Mouse (Mus musculus) megakaryocyte, embryonic 14.5 days (primary cell): Measurements from ENCODE around the gene Sema3d. TPM values are rescaled to one million over a fixed set of nuclear protein-coding genes. Genes with fewer than 3 reads are reported as not detected.

Experiments used
- H3K27me3 ChIP-seq: replicated peaks from 2 replicates; pipeline ENCODE3; 2012; ENCODE audit warnings: inconsistent platforms
- H3K36me3 ChIP-seq: replicated peaks from 2 replicates; pipeline ENCODE3; 2012; ENCODE audit warnings: low read length, inconsistent platforms, mixed read lengths
- H3K4me1 ChIP-seq: 2 replicates; pipeline ENCODE4 v1.6.1; 2012; ENCODE audit warnings: inconsistent platforms
- H3K4me3 ChIP-seq: replicated peaks from 2 replicates; pipeline ENCODE3; 2012; ENCODE audit warnings: moderate library complexity, mild to moderate bottlenecking, inconsistent platforms
- H3K9me3 ChIP-seq: 2 replicates; pipeline ENCODE4 v1.6.1; 2012; ENCODE audit warnings: inconsistent platforms
- FLI1 ChIP-seq: IDR thresholded peaks from 2 replicates; pipeline ENCODE4 v1.6.1; 2012; ENCODE audit warnings: low read length, inconsistent platforms, mixed read lengths
- GATA1 ChIP-seq: IDR thresholded peaks from 3 replicates; pipeline ENCODE4 v1.6.1; 2012; ENCODE audit warnings: mixed read lengths, low read length, inconsistent platforms, borderline replicate concordance
- polyA plus RNA-seq: library from polyadenylated mRNA; stranded (reverse); fragments of >175 nt; gene quantifications from 2 replicates; pipeline ENCODE4 v1.2.3, GENCODE M21; 2012; ENCODE audit warnings: low replicate concordance; ENCODE audit not compliant: insufficient read depth

Sema3d gene
- not detected in 2 replicates for polyA plus RNA-seq

DNA sequence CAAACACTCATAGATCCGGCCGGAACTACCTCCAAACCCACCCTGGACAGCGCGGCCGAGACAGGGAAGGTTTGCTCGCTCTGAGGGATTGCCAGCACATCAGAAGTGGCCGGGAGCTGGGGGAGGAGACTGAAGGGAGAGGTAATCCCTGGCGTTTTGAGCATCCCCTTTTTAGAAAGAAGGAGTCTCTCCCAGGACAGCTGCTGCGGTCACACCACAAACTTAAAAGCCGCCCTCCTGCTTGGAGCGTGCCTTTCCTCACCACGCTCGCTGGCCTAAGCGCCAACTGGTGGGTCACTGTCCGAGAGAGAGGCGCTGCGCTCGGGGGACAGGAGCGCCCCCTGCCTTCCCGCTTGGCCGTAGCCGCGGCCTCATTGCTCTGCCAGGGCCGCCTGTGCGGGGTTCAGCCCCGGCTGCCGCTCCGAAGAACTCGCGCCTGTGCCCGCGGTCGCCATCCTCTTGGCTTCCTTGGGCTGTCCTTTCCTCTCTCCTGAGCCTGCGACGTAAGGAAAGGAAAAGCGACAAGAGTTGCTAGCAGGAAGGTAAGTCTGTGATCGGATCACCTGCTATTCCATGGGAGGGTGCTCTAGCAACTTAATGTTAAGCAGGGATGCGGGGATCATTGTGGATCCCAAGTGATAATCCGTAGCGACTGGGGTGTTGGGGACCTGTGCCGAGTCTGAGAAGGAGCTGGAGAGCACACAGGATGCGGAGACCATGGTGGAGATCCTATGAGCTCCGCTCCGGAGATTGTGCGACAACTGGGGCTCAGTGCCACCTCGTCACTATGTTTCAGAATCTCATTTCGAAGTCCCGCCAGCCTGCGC is at the start of gene Sema3d:
Sema3d (plus strand) TSS at position 253 of the 827 bp plus-strand sequence.
- Histone ChIP-seq H3K36me3 (no peaks in the 10 kb centered on the region), H3K9me3 (peaks cover 3% of the 10 kb centered on the region; the same call in 1 of the 2 replicates), H3K4me1 (peaks cover 16% of the 10 kb centered on the region), H3K4me3 (peak within 1 kb of the TSS; percentile 88), H3K27me3 (peaks cover 27% of the 10 kb centered on the region)
- TF ChIP-seq FLI1 (no peak), GATA1 (no peak)

DNA sequence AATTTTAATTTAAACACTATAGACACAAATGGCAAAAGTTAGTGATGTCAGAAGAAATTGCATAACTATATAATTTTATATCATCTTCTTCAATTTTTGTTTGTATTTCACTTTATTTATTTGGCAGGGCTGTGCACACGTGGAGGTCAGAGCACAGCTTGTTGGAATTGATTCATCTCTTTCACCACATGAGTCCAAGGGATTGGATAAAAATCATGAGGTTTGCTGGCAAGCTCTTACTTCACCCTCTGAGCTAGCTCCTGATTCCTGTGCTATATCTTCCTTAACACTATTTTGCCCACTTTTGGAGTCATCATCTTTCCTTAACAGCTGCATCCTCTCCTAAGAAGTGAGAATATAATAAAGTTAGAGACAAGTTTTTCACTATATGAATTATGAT is 5.9 kb upstream of the Sema3d start:
- no peaks in the 10 kb centered on the region for H3K4me1 ChIP-seq
- no peaks in the 10 kb centered on the region for H3K9me3 ChIP-seq
- no peak overlapping the region for H3K4me3 ChIP-seq
- no peaks in the 10 kb centered on the region for H3K36me3 ChIP-seq
- H3K27me3 ChIP-seq: no peaks in the 10 kb centered on the region
- TF ChIP-seq GATA1 (no peak), FLI1 (no peak)

- H3K4me3 ChIP-seq: no peak overlapping the region
- H3K9me3 ChIP-seq: no peaks in the 10 kb centered on the region
- peaks cover 10% of the 10 kb centered on the region for H3K4me1 ChIP-seq
- TF ChIP-seq GATA1 (no peak), FLI1 (no peak)
- H3K36me3 ChIP-seq: no peaks in the 10 kb centered on the region
- peaks cover 13% of the 10 kb centered on the region for H3K27me3 ChIP-seq
These were observed 4.3 kb upstream of the Sema3d start for GRCm38 (mm10) chr5:12378900-12379299.

GRCm38 (mm10) chr5:12382010-12382409 is 1.2 kb upstream of the Sema3d start:
- Histone ChIP-seq H3K27me3 (peaks cover 27% of the 10 kb centered on the region), H3K36me3 (no peaks in the 10 kb centered on the region), H3K4me3 (no peak overlapping the region), H3K4me1 (peaks cover 16% of the 10 kb centered on the region), H3K9me3 (peaks cover 3% of the 10 kb centered on the region; the same call in 1 of the 2 replicates)
- no peak for TF ChIP-seq FLI1
- no peak for TF ChIP-seq GATA1

DNA sequence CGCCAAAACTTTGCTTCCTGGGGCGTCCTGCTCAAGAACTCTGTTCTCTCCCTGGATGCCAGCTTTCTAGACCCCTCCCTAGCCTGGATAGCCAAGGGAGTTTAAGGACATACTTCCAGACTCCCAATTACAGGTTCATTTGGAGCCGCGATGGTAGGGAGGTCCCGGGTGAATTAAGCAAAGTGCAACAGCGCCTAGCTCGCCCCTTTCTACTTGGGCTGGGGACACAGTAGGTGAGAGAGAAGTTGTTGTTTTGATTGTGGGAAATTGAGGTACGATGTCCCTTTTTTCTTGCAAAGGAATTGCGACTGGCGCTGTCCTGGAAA is 738 bp downstream of the Sema3d start:
- Histone ChIP-seq H3K4me3 (peak overlapping the region; percentile 88), H3K27me3 (peaks cover 27% of the 10 kb centered on the region), H3K36me3 (no peaks in the 10 kb centered on the region), H3K4me1 (peaks cover 16% of the 10 kb centered on the region), H3K9me3 (peaks cover 3% of the 10 kb centered on the region; the same call in 1 of the 2 replicates)
- TF ChIP-seq GATA1 (no peak), FLI1 (no peak)

- no peaks in the 10 kb centered on the region for H3K36me3 ChIP-seq
- TF ChIP-seq FLI1 (no peak), GATA1 (no peak)
- no peaks in the 10 kb centered on the region for H3K4me1 ChIP-seq
- H3K4me3 ChIP-seq: no peak overlapping the region
- H3K9me3 ChIP-seq: no peaks in the 10 kb centered on the region
- no peaks in the 10 kb centered on the region for H3K27me3 ChIP-seq
These were observed 9.5 kb downstream of the Sema3d start for GRCm38 (mm10) chr5:12392667-12393066.

DNA sequence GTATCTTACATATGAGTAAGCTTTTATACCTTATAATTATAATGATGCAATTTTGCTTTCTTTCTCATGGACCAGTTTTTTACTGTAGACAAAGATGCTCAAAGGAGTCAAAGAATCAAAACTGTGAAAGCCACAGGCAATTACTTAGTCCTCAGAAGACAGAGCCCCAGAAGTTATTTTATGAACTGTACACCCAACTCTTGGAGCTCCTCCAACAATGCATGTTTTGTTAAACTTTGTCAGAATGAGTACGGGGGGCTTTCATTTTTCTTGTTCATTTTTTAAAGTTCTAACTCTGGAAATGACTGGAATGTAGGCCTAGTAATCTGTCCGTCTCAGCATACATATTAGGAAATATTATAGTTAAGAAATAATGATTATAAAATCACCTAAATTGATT is 16.1 kb downstream of the Sema3d start:
- H3K4me3 ChIP-seq: no peak overlapping the region
- H3K4me1 ChIP-seq: no peaks in the 10 kb centered on the region
- TF ChIP-seq FLI1: no peak
- no peak for TF ChIP-seq GATA1
- H3K27me3 ChIP-seq: no peaks in the 10 kb centered on the region
- no peaks in the 10 kb centered on the region for H3K9me3 ChIP-seq
- no peaks in the 10 kb centered on the region for H3K36me3 ChIP-seq

DNA sequence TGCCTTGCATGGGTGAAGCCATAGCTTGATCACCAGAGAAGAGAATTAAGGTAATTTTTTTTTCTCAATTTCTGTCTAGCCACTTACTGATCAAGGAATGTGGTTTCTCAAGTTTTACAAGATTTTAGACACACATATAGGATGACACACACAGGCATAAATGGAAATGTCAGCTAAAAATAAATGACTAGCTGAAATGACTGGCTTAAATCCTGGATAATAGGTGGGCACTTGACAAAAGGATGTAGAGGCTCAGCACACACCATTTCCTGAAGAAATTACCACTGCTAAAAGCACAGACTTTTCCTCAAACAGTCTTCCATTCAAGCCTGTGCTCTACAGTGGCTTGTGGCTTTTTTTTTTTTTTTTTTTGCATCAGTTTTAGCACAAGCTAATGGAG is 21.0 kb downstream of the Sema3d start:
- Histone ChIP-seq H3K4me3 (no peak overlapping the region), H3K4me1 (no peaks in the 10 kb centered on the region), H3K27me3 (no peaks in the 10 kb centered on the region), H3K9me3 (no peaks in the 10 kb centered on the region), H3K36me3 (no peaks in the 10 kb centered on the region)
- TF ChIP-seq GATA1 (no peak), FLI1 (no peak)

DNA sequence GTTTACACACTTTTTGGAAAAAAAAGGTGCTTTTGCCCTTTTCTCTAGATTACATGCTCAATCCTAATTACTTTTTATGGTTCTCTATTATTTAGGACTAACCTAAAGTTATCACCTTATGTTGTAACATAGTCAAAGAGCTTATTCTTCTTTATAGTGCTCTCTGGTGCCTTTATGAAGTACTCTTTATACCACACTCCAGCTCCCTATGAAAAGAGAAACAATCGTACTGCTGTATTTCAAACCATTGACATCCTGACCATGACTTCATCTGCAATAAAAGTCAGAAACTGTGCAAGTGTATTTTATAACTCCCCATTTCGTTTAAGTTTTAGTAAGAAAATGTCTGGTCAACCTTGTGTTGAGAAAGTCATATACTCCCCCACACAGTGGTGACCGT is 29.4 kb downstream of the Sema3d start:
- no peaks in the 10 kb centered on the region for H3K4me1 ChIP-seq
- no peaks in the 10 kb centered on the region for H3K27me3 ChIP-seq
- H3K4me3 ChIP-seq: no peak overlapping the region
- no peaks in the 10 kb centered on the region for H3K36me3 ChIP-seq
- no peak for TF ChIP-seq GATA1
- no peak for TF ChIP-seq FLI1
- no peaks in the 10 kb centered on the region for H3K9me3 ChIP-seq

DNA sequence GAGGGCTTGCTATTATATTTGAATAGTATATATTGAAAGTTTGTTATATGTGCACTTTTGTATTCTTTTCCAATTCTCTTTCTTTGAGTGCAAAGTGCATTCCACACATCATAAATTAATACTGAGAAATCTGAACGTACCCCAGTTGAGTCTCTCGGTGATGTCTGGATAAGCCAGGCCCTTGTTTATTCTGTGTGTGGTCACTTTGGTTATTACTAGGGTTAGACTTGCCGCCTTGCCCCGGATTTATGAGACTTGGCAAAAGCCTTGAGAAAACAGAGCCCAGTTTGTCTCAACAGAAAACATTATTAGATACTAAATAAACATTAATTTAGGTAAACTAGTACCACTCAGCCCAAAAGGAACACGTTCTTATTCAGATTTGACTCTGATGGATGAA is 40.1 kb downstream of the Sema3d start:
- no peaks in the 10 kb centered on the region for H3K9me3 ChIP-seq
- H3K36me3 ChIP-seq: no peaks in the 10 kb centered on the region
- H3K27me3 ChIP-seq: no peaks in the 10 kb centered on the region
- no peak overlapping the region for H3K4me3 ChIP-seq
- H3K4me1 ChIP-seq: no peaks in the 10 kb centered on the region
- TF ChIP-seq GATA1: no peak
- no peak for TF ChIP-seq FLI1
